Mouse (Mus musculus) brain, embryonic 18.5 days (tissue): ENCODE results near the gene Sptbn1.

ENCODE experiments used
- DNase-seq: peaks from one replicate; pipeline ENCODE4 v3.0.0-alpha.2; 2012; ENCODE audit warnings: low read depth, low spot score

The Sptbn1 gene

DNA sequence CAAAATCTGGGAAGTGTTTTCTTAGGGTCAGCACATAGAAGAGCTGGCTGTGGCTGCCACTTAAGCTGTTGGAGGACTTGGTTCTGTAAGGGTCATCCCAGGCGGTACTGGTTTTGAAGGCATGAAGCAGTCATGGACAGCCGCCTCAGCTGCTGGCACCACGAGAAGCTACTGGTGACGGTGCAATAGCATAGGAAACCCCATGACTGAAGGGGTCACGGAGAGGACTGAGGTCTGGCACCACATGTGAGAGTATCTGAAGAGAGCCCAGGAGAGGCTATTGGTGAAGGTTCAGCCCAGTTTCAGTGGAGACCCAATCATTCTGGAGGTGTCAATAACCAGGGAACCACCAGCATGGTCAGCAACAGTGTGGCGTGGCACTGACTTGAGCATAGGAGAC is 135.4 kb downstream of the Sptbn1 start:
- DNase-seq: no peak

- no peak for DNase-seq
These were observed 136.3 kb downstream of the Sptbn1 start for GRCm38 (mm10) chr11:30131640-30132039.

DNA sequence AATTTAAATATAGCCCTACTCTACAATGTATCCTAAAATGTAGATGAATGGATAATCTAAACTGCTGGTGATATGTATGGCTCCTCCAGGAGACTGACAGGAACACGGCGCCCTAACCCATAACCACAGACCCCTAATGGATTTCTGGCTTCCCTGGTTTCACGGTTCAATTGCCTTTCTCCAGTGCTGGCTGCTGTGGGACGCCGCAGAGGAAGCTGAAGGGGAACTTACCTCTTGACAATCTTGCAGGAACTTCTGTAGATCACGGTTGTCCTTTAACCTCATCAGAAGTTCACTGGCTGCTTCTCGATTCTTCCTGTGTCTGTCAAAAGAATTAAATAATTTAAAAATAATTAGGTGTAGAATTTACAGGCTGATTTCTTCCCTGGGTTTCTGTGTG is 138.6 kb downstream of the Sptbn1 start:
- DNase-seq: no peak

DNA sequence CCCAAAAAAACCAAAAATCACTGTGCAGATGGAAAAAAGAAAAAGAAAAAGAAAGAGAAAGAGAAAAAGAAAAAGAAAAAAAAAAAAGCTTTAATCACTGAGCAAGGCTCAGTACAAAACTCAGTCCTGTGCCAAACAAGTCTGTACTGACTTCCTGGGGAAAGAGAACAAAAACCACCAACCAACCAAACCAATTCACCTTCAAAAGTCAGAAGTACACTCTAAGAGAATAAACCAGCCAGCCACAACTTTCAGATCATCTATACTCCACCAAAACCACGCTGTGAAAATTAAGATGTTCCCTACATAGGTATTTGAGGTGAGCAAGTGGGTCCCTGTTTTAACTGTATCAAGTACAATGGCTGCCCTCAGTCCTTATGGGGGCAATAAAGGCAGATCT is 141.1 kb downstream of the Sptbn1 start:
- no peak for DNase-seq

DNA sequence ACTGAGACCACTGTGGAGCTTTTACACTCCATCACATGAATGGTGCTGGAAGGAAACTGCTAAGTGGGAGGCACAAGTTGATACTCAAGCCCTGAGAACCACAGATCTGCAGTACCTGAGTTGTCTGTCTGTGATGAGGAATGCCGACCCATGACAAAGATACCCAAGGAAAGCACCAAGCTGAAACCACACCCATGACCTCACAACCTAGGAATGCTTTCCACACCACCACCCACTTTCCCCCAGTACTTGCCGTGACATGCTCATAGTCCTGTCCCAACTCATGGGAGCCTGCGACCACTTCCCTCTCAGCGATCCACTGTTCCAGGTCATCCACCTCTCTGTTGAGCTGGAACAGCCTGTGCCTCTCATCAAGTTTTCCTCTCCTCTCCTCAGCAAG is 149.9 kb downstream of the Sptbn1 start:
- DNase-seq: no peak

DNA sequence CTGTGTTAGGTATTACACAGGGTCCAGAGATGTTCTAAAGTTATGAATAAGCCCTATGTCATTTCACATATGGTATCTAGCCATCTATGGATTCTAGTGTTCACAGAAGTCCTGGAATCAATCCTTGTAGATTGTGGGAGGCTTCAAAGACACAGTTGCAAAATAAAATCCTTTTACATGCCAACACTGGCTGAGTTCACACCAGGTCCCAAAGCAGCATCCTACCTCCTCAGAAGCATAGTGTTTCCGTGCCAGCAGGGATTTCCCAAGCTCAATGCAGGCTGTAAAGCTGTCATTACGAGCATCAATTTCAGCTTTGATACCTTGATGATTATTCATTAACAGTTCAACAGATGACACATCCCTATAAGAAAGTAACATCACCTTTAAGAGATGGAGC is 154.3 kb downstream of the Sptbn1 start:
- no peak for DNase-seq

- no peak for DNase-seq
These were observed 157.3 kb downstream of the Sptbn1 start for GRCm38 (mm10) chr11:30110634-30111033.

GRCm38 (mm10) chr11:30104177-30104576 is 163.8 kb downstream of the Sptbn1 start:
- no peak for DNase-seq

- DNase-seq: no peak
These were observed 165.4 kb downstream of the Sptbn1 start for GRCm38 (mm10) chr11:30102594-30102993.

DNA sequence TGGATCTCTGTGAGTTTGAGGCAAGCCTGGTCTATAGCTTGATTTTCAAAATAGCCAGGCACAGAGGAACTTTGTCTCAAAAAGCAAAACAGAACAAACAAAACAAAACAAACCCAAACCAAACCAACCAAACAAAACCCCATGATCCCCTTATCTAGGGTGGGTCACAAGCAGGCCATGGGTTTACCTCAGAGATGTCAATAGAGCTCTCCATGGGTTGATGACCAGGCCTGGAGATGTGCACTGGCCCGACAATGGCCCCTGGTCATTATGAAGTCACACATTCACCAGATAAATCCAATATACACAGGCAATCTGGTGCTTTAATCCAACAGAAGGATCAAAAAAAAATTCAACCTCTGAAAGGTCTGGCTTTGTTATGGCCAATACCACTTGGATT is 166.2 kb downstream of the Sptbn1 start:
- DNase-seq: no peak

DNA sequence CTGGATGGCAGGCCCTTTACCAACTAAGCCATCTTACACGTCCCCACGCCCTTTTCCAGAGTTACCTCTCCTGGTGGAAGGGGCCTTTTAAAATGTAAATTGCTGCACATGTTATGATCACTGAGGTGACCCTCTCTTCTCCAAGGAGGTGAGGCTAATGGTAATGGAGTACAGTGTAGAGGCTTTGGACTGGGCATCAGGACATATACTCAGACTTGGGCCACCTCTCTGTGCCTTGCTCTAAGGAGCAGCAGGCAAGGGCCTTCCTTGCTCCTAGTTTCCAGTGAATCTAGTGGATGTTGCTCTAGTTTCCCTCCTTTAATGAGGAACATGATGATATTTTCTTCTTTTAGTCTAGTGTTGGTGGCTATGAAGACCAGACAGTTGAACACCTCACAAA is 166.8 kb downstream of the Sptbn1 start:
- DNase-seq: no peak

DNA sequence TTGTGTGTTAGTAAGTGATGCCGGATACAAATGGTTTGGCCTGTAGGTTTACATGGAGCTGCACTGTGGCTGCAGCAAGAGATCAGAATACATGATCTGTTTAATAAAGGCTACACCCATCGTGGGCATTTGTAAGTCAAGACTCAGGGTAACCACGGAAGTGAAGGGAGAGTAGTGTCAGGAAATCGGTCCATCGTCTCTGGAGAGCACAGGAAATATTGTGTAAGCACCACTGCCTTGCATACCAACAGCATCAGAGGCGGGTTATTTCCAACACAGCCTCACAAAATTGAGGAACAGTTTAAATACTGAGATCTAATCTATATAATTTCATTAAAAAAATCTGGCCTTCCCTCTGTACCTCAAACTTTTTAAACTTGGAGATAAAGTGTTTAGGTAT is 168.1 kb downstream of the Sptbn1 start:
- no peak for DNase-seq

DNA sequence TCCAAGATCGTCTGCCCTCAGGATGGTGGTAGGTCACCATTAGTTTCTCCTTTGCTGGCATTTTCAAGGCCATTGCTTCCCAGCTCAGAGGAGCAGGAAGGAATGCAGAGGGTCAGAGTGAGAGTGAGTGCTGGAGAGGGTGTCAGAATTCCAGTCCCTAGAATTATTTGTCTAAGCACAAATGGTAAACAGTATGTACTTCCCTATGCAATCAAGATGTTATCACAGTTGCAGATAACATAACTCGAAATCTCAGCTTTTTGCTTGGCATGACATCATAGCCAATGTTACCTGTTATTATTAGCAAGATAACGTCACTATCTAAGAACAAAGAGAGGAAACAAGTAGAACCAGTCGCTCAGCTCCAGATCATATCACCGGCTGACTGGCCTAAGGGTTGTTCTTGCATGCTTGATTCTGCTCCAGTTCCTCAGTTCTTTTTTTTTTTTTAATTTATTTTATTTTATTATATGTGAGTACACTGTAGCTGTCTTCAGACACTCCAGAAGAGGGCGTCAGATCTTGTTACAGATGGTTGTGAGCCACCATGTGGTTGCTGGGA is 172.7 kb downstream of the Sptbn1 start:
- DNase-seq: no peak

DNA sequence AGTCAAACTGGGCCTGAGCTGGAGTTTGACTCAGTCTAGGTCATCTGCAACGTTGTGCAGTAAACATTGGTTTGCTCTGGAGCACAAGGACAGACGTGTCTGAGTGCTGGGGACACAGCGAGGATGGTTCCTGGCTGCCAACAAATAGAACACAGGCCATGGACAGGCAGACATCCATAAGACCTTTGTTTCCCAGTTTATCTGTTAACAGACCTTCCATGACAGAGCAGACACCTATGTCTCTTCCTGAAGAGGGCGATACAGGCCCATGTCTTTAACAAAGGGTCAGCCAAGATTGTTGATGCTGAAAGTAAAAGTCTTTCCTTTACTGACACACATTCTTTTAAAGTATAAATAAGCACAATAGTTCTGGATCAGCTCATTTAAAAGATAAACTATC is 176.1 kb downstream of the Sptbn1 start:
- no peak for DNase-seq

GRCm38 (mm10) chr11:30085114-30085513 is 182.9 kb downstream of the Sptbn1 start:
- no peak for DNase-seq

- DNase-seq: no peak
These were observed 210.7 kb downstream of the Sptbn1 start for GRCm38 (mm10) chr11:30057299-30057698.
